Mouse (Mus musculus) embryo, embryonic 11.5 days (tissue): Measurements from ENCODE around the gene Ccdc62.

ENCODE experiments used
- DNase-seq: peaks from one replicate; pipeline ENCODE4 v3.0.0-alpha.2; 2012; ENCODE audit warnings: low read depth, low spot score

Gene Ccdc62

DNA sequence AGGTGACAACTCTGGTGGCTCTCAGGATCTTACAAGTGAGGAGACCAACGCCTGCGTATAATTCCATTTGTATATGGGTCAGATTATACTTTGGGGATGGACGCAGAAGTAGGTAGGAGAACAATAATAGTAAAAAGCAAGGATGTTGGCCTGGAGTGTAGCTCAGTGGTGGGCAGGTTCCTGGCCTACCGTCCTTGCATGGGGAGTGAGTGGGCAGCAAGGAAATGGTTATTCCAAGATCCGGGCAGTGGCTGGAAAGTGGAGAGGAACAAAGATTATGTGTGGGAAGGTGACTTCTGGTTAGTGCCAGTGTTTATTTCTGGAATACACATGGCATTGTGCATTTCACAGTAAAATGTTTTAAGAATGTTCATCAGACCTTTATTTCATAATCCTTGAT is 5.5 kb downstream of the Ccdc62 start:
- no peak for DNase-seq

DNA sequence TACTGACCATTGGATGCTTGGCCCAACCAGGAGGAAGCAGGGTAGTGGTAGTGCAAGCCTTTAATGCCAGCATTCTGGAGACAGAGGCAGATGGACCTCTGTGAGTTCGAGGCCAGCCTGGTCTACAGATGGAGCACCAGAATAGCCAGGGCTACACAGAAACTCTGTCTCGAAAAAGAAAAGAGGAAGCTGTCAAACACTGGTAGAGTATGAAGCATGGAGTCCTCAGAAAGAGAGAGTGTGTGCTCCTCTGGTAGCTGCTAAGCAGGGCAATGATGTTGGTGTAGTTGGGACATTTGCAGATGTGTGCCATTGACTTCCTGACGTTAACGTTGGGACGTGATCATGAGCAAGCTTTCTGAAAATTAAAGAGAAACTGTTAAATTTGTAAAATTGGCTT is 8.0 kb downstream of the Ccdc62 start:
- DNase-seq: no peak

DNA sequence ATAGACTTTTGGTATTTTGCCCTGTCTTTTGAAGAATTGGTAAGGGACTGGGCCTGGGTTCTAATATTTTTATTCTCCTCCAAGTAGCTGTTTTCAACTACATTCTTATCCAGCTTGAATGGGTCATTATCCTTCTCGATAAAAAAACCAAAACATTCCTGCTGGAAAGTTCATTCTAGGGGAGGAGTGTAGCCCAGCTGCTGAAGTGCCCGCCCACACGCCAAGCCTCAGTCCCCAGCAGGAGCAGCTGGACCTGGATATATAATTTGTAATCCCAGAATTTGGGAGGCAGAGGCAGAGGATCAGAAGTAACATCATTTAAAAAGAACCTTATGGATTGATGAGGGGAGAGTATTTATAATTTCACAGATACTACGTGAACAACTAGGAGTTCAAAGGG is 16.1 kb downstream of the Ccdc62 start:
- DNase-seq: no peak

DNA sequence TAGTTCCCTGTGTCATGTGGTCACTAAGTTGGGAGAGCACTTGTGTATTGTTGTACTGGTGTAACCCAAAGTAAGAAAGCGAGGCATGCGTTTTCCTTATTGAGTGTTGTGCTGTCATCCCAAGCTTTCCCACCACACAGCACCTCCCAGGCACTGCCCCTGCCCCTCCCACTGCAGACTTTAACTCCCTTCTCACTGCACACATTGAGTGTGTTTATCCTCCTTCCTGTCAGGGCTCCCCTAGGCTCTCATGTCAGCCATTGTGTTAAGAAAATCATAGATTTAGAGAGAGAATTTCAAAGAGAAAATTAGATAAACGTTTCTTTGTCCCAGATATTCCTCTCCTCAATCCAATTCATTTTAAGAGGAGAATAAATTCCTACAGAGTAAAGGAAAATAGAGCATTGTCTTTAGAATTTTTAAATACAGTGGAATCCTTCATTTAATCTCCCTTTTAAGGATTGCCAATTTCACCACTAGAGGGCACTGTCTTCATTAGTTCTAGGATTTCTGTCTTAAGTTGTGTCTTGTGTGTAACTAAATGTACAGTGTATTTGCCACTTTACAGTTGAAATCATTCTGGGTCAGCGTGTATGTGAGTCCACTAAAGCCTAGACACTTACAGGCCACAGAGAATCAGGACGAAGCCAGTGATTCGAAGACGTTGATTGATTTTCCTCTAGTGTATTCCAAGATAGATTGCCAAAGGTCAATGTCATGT is 16.7 kb downstream of the Ccdc62 start:
- DNase-seq: peak; percentile 43

DNA sequence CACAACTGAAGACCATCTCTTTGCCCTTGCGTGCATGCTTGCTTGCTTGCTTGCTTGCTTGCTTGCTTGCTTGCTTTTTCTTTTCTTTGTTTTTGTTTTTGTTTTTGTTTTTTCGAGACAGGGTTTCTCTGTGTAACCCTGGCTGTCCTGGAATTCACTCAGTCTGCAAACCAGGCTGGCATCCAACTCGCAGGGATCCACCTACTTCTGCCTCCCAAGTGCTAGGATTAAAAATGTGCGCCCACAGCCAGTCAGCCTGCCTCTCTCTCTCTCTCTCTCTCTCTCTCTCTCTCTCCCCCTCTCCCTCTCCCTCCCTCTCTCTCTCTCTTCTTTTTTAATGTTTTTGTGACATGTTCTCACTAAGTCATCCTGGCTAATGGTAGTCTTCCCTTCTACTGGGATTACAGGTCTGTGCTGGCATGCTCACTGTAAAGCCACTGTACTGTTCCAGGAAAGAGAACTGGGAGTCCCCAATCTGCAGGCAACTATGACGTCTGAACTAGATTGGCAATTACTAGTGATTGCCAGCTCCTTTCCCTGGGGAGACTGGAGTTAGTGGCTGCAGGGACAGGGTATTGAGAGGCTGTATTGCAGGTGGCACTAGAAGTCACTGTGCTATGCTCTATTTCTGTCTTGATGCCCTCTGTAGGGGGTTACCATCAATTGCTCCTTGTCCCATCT is 22.0 kb downstream of the Ccdc62 start:
- no peak for DNase-seq

DNA sequence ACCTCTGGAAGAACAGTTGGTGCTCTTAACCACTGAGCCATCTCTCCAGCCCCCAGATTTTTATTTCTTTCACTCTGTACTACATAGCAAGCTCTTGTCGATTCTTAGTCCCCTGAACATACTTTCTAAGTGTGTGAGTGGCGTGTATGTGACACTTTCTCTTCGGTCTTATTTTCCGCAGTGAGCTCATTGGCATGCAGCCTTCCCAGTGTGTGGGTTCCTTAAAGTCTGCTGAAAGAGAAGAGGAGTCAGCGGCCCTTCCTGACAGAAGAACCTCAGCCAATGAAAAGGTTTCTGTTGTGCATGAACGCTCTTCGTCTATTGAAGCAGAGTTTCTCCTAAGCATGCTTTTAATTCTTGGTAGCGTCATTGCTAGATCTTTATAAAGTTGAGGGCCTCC is 26.7 kb downstream of the Ccdc62 start:
- DNase-seq: no peak

DNA sequence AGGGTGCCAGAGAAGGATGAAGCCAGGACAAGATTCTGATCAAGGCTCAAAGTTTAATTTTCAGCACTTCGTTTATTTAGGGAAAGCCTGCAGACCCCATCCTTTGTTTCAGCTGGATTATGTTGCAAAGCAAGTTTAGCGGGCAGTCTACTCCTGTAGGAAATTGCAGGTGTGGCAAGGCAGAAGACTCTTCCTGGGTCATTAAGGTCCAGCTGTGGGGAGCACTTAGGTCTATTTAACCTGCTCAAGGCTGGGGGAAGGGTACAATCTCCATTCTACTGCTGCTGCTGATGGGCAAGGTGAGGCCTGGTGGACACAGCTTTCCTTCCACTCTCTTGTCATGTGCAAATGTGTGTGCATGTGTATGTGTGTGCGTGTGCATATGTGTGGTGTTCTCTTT is 28.5 kb downstream of the Ccdc62 start:
- no peak for DNase-seq

DNA sequence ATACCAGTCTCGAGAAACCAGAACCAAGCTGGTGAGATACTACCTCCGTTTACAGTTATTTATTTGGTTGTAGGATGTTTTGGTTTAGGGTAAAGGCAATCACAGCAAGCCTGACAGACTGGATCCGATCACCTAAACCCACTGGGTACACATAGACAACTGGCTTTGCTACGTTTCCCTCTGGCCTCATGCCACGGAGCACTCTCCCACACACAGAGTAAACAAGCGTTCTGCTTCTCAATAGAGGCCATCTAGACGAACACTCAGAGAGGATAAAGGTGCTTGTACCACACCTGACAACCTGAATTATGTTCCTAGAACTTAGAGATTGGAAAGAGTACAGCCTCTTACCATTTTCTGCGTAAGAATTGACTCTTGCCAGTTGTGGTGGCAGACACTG is 29.6 kb downstream of the Ccdc62 start:
- no peak for DNase-seq

DNA sequence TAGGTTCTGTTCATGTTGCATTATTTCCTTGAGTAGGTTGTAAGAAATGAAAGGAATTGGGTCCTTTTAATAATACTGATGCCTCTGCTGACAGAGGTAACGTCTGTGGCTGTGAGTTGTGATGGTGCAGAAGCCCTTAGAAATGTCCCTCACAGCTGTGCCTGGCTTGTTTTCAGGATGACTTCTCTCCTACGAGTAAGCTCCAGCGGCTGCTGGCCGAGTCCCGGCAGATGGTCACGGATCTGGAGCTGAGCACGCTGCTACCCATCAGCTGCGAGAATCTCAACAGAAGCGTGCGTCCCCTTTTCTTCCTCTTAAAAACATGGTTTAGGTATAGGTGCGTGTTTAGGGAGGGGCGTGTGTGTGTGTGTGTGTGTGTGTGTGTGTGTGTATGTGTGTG is 30.6 kb downstream of the Ccdc62 start:
- no peak for DNase-seq

DNA sequence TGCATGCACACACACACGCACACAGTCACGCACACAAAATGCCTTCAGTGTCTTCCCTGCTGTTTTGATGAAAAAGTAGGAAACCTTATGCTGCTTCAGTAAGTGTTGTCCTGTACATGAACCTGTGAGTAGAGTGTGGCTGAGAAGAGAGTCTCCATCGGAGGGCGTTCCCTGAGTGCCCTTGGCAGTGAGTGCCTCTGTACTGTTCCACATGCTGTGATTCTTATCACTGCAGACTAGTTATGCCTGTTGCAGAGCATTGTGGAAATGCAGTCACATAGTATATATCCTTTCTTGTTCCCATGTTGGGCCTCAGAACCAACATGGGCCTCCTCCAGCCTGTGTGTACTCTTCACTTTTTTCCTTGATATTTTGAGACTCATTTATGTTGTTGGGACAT is 33.7 kb downstream of the Ccdc62 start:
- no peak for DNase-seq

DNA sequence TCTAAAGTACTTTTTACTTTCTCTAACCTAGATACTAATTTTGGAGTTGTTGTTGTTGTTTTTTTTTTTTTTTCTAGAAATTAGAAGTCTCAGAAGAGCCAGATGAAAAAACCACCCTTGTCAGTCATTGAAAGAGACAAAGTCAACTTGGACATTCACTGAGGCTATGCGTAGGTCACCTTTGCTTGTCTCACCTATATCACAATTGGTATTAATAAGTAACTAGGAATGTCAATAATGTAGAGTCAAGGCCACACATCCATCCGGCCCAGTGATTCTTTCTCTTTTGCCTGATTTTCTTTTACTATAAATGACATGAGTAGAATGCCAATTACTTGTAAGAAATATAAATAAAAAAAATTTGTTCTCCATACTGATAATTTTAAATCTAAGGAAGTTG is 36.3 kb downstream of the Ccdc62 start:
- no peak for DNase-seq

DNA sequence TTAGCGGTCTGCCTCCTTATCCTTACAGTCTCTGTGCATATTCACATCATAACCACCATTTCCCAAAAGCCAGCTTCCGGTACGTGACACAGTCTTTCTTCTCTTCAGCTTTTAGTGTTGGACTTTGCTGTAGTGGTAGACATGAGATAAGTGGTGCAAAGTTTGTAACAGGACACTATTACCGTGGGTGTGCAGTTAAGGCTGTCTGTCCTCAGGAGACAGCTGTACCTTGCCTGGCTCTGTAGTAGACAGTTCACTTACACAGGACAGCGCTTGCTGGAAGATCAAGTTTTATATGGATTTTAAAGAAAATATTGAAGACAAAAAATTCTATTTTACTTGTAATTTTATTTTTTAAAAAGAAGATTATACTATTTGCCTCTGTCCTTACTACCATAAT is 38.0 kb downstream of the Ccdc62 start:
- DNase-seq: no peak

DNA sequence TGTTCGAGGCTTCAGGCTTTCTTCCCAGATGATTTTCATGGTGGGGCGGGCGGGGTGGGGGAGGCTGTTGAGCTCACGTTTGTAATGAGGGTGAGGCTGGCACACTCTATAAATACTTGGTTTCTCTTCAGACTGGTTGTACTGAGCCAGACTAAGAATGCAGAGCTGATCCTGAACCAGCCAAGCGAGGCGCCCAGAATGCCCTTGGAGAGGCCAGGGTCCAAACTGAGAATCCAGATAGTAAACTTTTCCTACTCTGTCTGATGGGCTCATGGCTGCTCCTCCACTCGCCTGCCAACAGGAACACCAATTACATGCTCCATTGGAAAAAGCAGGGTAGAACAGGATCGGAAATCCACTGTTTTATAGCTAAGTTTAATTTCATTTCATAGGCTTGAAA is 38.7 kb downstream of the Ccdc62 start:
- DNase-seq: no peak

DNA sequence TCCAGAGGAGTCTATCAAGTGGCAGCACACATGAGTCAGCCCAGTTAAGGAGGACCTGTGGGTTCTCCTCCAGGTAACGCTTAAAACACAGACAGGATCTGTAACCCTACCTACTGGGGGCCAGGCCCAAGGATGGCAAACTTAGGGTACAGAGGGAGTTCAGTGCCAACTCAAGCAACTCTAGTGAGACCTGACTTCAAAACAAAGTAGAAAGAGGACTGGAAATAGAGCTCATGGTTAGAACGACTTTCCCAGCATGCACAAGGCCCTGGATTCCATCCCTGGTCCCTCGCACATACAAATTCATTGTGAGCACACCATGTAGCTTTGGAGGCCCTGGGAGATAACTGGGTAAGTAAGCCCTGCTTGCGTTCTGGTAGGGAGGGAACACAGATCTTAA is 40.1 kb downstream of the Ccdc62 start:
- DNase-seq: no peak

DNA sequence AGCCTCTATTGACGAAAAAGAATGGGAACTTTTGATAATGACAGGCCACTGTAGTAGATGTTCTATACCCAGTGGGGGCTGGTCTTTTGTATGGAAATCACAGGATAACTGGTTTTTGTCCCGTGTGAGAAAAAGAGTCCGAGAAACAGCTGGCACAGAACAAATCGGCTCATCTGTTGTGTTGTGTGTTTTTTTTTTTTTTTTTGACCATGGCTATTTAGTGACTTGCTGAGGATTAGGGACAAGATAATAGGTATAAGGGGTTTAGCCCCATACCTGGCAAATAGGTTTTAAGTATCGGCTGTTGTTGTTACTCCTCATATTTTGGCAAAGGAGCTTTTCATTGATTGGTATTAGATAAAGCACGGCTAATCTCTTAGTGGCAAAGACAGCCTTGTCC is 42.0 kb downstream of the Ccdc62 start:
- DNase-seq: no peak

DNA sequence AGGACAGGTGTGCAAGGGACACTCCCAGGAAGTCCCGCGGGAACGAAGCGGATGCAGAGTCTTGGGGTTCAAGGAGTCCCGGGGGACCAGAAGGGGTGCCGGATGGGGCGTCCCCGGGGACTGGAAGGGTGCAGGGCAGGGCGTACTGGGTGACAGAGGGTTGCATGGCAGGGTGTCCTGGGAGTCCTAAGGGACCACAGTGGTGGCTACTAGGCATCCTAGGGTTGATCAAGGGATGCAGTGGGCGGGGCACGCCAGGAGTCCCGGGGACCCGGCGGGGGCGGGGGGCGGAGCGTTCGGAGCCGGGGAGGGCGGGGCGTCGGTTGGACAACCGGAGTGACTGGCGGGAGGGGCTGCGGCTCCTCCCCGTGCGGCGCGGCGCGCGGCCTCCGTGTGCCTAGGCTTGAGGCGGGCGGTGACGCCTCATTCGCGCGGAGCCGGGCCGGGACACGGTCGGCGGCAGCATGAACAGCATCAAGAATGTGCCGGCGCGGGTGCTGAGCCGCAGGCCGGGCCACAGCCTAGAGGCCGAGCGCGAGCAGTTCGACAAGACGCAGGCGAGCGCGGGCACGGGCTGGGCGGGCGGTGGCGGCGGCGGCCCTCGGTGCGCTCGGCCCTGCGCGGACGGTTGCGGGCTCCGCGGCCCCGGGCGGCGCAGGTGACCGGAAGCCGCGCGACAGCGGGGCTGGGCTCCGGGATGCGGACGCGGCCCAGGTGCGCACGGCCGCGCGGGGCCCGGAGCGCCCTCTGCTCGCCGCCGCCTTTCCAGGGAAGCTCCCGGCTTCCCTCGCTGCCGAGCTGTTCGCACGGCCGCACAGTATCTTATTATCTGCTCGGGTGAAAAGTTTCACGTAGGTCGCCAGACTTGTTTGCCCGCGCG is 43.1 kb downstream of the Ccdc62 start, which contains the start of gene Hip1r:
Gene Hip1r (plus strand): TSS at position 330 of the 880 bp plus-strand sequence.
- no peak for DNase-seq

DNA sequence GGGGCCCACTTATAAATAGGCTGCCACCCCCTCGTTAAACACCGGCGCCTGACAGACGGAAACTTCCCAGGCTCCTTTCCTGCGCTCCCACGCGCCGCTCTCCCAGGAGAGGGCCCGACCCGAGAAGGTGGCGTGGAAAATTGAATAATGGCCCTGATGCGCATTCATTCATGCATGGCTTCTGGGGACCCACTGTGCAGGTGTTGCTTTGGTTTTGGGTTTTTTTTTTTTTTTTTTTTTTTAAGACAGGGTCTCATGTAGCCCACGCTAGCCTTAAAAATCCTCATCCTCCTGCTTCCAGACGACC is 43.7 kb downstream of the Ccdc62 start:
- DNase-seq: no peak

DNA sequence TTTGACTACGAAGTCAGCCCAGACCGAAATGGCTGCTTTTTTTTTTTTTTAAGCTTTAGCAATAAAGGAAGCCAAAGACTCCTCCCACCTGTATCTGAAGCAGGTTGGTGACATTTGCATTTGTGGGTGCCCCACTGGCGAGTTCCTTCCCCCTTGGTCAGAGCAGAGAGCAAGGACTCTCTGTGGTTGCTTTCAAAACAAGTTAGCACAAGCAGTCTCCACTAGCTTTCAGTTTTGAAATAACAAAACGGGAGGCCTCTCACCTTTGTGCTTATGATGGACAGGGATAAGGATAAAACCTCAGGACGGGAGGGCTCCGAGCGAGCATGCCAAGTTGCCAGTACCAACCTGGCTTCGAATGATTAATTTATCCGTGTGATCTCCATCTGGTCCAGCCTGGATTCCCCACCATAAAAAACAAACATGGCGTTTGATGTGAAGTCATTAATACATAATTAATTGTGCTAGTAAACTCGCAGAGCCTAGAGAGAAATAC is 44.2 kb downstream of the Ccdc62 start:
- DNase-seq: no peak

DNA sequence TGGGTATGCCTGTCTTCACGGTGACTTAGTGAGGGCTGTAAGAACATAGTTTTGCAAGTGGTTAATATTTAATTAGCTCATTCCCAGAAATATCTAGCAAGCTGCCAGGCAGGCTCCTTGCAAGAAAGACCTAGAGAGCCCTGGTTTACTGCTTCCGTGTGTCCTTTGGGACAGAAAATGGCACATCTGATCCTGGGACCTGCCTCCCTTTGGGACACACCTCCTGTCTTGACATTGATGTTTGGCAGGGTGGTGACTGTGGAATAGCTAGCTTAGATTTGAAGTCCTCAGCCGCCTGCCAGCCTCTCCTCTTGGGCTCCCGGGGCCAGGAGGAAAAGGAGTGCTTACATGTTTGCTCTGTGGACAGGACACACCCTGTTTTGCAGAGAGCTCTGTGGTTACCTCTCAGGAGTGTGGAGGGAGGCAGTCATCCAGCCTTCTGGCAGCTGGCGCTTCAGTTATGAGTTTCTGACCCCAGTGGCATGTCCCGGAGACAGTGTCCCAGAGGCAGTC is 45.2 kb downstream of the Ccdc62 start:
- DNase-seq: no peak

DNA sequence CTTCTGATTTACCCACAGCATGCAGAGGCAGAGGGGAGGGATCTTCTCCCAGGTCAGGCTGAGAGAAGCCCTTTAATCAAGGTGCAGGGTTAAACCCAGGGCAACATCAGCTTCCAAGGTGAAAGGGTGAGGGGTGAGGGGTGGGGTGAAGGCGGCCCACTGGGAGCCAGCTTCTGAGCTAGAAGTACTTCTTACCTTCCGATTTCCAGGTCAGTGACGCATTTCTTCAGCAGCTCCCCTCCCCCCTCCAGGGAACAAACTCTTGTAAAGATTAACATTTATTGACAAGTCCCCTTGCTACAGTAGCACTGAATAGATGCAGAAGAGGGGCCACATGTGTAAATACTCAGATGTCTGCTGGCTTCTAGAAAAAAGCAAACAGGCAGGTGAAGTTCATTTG is 46.8 kb downstream of the Ccdc62 start:
- DNase-seq: no peak

DNA sequence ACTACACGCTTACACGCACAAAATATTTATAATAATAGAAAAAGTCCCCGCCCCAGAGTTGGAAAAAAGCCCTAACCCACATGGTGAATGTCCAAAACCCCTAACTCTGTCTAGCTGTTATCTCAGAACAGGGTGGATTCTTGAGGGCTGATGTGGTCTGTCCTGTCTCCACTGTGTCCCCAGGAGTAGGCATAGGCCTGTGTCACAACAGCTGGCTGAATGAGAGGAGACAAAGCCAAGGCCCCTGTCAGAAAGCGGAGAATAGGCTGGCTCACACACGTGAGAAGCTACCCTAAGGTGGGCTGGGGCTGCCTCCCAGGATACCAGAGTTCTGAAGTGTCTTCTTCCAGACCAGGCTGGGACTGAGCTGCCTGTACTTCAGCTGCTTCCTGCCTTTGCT is 47.7 kb downstream of the Ccdc62 start:
- DNase-seq: no peak

DNA sequence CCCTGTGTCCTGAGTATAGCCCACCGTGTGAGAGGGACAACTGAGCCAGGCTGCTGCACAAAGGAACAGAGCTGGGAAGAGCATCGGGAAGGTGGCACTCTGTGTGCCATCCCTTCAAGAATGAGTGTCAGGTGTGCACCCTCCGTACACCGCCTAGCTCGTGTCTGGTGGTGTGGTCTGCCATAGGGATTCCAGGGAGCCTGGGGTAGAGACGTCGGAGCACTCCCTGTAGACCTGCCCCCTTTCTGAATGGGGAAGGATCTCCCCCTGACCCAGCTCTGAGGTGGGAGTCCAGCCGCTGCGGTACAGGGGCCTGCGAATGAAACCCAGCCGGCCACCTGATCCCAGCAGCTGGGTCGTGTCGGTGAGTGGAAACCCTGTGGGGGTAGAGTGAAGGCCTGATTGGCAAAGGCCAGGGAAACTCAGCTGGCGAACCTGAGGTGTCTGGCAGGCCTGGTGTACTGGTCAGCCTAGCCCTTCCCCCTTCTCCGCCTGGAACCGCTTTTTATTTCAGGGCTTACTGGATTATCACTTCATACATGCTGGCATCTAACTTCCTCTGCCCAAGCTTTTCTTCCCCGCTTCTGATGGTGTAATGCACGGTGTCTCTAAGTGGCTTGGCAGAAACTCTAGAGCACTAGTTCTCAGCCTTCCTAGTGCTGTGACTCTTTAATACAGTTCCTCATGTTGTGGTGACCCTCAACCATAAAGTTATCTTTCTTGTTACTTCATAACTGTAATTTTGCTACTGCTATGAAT is 48.9 kb downstream of the Ccdc62 start:
- DNase-seq: no peak
